Mouse (Mus musculus) myocyte (in vitro differentiated cells): ENCODE data around the gene Erp44. TPM values are rescaled to one million over a fixed set of nuclear protein-coding genes. Genes with fewer than 3 reads are reported as not detected.
A peak's percentile ranks its signal among the peaks of the same experiment; 100 is the strongest.

Source experiments
- H3K27me3 ChIP-seq: one replicate; pipeline ENCODE4 v1.6.1; 2011; ENCODE audit not compliant: control insufficient read depth, insufficient read depth, insufficient read length
- H3K36me3 ChIP-seq: one replicate; pipeline ENCODE4 v1.6.1; 2011; ENCODE audit not compliant: control insufficient read depth, insufficient read depth
- H3K4me2 ChIP-seq: one replicate; pipeline ENCODE4 v1.6.1; 2011; ENCODE audit warnings: low read depth, control low read depth
- H3K4me3 ChIP-seq: one replicate; pipeline ENCODE4 v1.5.1; 2011; ENCODE audit warnings: mild to moderate bottlenecking, control low read depth, moderate library complexity
- H3K79me2 ChIP-seq: one replicate; pipeline ENCODE4 v1.6.1; 2011; ENCODE audit not compliant: control insufficient read depth, insufficient read depth
- H3ac ChIP-seq: one replicate; pipeline ENCODE4 v1.6.1; 2011; ENCODE audit not compliant: control insufficient read depth, insufficient read length
- CEBPB ChIP-seq: IDR thresholded peaks from 2 replicates; pipeline ENCODE4 v1.6.1; 2011; ENCODE audit warnings: mild to moderate bottlenecking, moderate library complexity; ENCODE audit not compliant: poor library complexity, insufficient read depth, severe bottlenecking
- E2F4 ChIP-seq: IDR thresholded peaks from one replicate; pipeline ENCODE4 v1.6.1; 2011; ENCODE audit warnings: mild to moderate bottlenecking, control low read depth, moderate library complexity; ENCODE audit not compliant: insufficient read depth
- MAX ChIP-seq: IDR thresholded peaks from one replicate; pipeline ENCODE4 v1.6.1; 2011; ENCODE audit warnings: low read depth, mild to moderate bottlenecking, control low read depth
- MYOD1 ChIP-seq, 3 experiments: IDR thresholded peaks; one replicate each; pipeline ENCODE4 v1.6.1; 2011; ENCODE audit warnings: control low read depth in 2 of 3, low read depth in 2 of 3, mild to moderate bottlenecking in 2 of 3, moderate library complexity in 1 of 3; ENCODE audit not compliant: insufficient read length in 2 of 3, control insufficient read depth in 1 of 3
- MYOG ChIP-seq, 3 experiments: IDR thresholded peaks; one replicate each; pipeline ENCODE4 v1.6.1; 2011; ENCODE audit warnings: control low read depth in 2 of 3, low read depth in 2 of 3, mild to moderate bottlenecking in 2 of 3; ENCODE audit not compliant: insufficient read length in 2 of 3, control insufficient read depth in 1 of 3, insufficient read depth in 1 of 3
- POLR2A ChIP-seq: IDR thresholded peaks from one replicate; pipeline ENCODE4 v1.6.1; 2011; ENCODE audit warnings: low read depth, mild to moderate bottlenecking, control low read depth, moderate library complexity; ENCODE audit not compliant: insufficient read length
- POLR2AphosphoS2 ChIP-seq: IDR thresholded peaks from one replicate; pipeline ENCODE4 v1.6.1; 2011; ENCODE audit warnings: low read depth, control low read depth; ENCODE audit not compliant: insufficient read length
- REST ChIP-seq: IDR thresholded peaks from one replicate; pipeline ENCODE4 v1.6.1; 2011; ENCODE audit warnings: mild to moderate bottlenecking, control low read depth, moderate library complexity; ENCODE audit not compliant: insufficient read depth, insufficient read length
- SRF ChIP-seq: IDR thresholded peaks from one replicate; pipeline ENCODE4 v1.6.1; 2011; ENCODE audit warnings: low read depth; ENCODE audit not compliant: control insufficient read depth, insufficient read length
- TCF12 ChIP-seq: IDR thresholded peaks from one replicate; pipeline ENCODE4 v1.6.1; 2011; ENCODE audit warnings: mild to moderate bottlenecking, control low read depth; ENCODE audit not compliant: poor library complexity, insufficient read depth, severe bottlenecking
- TCF3 ChIP-seq: IDR thresholded peaks from one replicate; pipeline ENCODE4 v1.6.1; 2011; ENCODE audit warnings: low read depth, control low read depth; ENCODE audit not compliant: insufficient read length
- USF1 ChIP-seq: IDR thresholded peaks from one replicate; pipeline ENCODE4 v1.6.1; 2011; ENCODE audit warnings: low read depth, mild to moderate bottlenecking, control low read depth, moderate library complexity
- polyA plus RNA-seq: library from polyadenylated mRNA; unstranded; fragments of >200 nt; fragmentation: generic; extraction: Trizol; gene quantifications from one replicate; pipeline ENCODE4 v1.2.1, GENCODE M21; 2012; ENCODE audit warnings: missing spikeins

Gene Erp44
- 22.7 TPM for polyA plus RNA-seq

GRCm38 (mm10) chr4:48279498-48280134 lies at the start of gene Erp44, which contains the start of gene Invs:
Gene Erp44 (minus strand): TSS chr4:48279558.
Gene Invs (plus strand): TSS chr4:48279760.
- H3K4me2 ChIP-seq: peak within 1 kb of the TSS; percentile 95
- no peaks in the 10 kb centered on the region for H3K36me3 ChIP-seq
- peak within 1 kb of the TSS; percentile 89 for H3ac ChIP-seq
- H3K4me3 ChIP-seq: peak within 1 kb of the TSS; percentile 87
- TF ChIP-seq TCF3 (no peak), POLR2A (peak; percentile 72), REST (no peak), E2F4 (no peak), MYOD1 (IDR thresholded peaks at IDR 0.05; ENCODE audit: control insufficient read depth in 1 of 3, insufficient read length in 2 of 3, low read depth in 2 of 3) (peak in 2 of 3 experiments; percentile 20 to 36), TCF12 (no peak), SRF (no peak), MAX (no peak), MYOG (IDR thresholded peaks at IDR 0.05; ENCODE audit: control insufficient read depth in 1 of 3, insufficient read depth in 1 of 3, insufficient read length in 2 of 3, low read depth in 2 of 3) (peak in 1 of 3 experiments; percentile 34), CEBPB (no peak), USF1 (peak; percentile 19), POLR2AphosphoS2 (peak; percentile 78)
- H3K79me2 ChIP-seq: peaks cover 48% of the 10 kb centered on the region
- no peaks in the 10 kb centered on the region for H3K27me3 ChIP-seq

GRCm38 (mm10) chr4:48328042-48328441 lies 48.7 kb upstream of the Erp44 start:
- no peak overlapping the region for H3K4me3 ChIP-seq
- TF ChIP-seq TCF3: no peak
- H3ac ChIP-seq: no peak overlapping the region
- no peak overlapping the region for H3K4me2 ChIP-seq
- no peaks in the 10 kb centered on the region for H3K36me3 ChIP-seq
- no peaks in the 10 kb centered on the region for H3K79me2 ChIP-seq
- H3K27me3 ChIP-seq: no peaks in the 10 kb centered on the region

- H3K36me3 ChIP-seq: no peaks in the 10 kb centered on the region
- TF ChIP-seq REST (no peak), MYOG (IDR thresholded peaks at IDR 0.05; ENCODE audit: control insufficient read depth in 1 of 3, insufficient read depth in 1 of 3, insufficient read length in 2 of 3, low read depth in 2 of 3) (no peak), USF1 (no peak), SRF (no peak), POLR2AphosphoS2 (no peak), TCF3 (no peak), E2F4 (no peak), MAX (no peak), TCF12 (no peak), POLR2A (no peak), CEBPB (no peak), MYOD1 (IDR thresholded peaks at IDR 0.05; ENCODE audit: control insufficient read depth in 1 of 3, insufficient read length in 2 of 3, low read depth in 2 of 3) (no peak)
- no peaks in the 10 kb centered on the region for H3K27me3 ChIP-seq
- H3K79me2 ChIP-seq: no peaks in the 10 kb centered on the region
- no peak overlapping the region for H3K4me2 ChIP-seq
- no peak overlapping the region for H3ac ChIP-seq
- no peak overlapping the region for H3K4me3 ChIP-seq
These were observed 47.8 kb upstream of the Erp44 start for GRCm38 (mm10) chr4:48327192-48327591.

GRCm38 (mm10) chr4:48322095-48322494 lies 42.7 kb upstream of the Erp44 start:
- TF ChIP-seq MYOD1 (IDR thresholded peaks at IDR 0.05; ENCODE audit: control insufficient read depth in 1 of 3, insufficient read length in 2 of 3, low read depth in 2 of 3) (no peak), POLR2A (no peak), MYOG (IDR thresholded peaks at IDR 0.05; ENCODE audit: control insufficient read depth in 1 of 3, insufficient read depth in 1 of 3, insufficient read length in 2 of 3, low read depth in 2 of 3) (no peak), E2F4 (no peak), USF1 (no peak), REST (no peak), MAX (no peak), CEBPB (no peak), SRF (no peak), POLR2AphosphoS2 (no peak), TCF3 (no peak), TCF12 (no peak)
- no peak overlapping the region for H3K4me3 ChIP-seq

DNA sequence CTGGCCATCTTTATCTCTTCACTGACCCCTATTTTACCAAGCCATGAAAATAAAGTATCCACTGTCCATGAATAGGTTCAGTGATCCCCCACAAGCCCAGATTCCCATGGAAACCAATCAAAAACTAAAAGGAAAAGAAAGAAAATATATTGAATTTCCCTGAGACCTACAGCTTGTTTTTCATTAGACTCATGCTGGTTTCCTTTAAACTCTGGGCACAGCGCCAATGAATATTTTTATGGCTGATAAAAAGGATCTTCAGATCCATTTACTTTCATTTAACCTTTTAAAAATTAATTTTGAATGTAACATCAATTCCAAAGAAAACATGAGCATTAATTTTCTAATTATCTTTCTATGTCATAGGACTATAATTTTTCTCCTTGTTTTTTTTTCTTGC lies 41.9 kb upstream of the Erp44 start:
- Histone ChIP-seq H3K4me2 (no peak overlapping the region), H3K36me3 (no peaks in the 10 kb centered on the region), H3K27me3 (no peaks in the 10 kb centered on the region), H3ac (no peak overlapping the region), H3K4me3 (no peak overlapping the region), H3K79me2 (no peaks in the 10 kb centered on the region)
- TF ChIP-seq CEBPB (no peak), TCF3 (no peak), MYOG (IDR thresholded peaks at IDR 0.05; ENCODE audit: control insufficient read depth in 1 of 3, insufficient read depth in 1 of 3, insufficient read length in 2 of 3, low read depth in 2 of 3) (no peak), POLR2AphosphoS2 (no peak), USF1 (no peak), POLR2A (no peak), REST (no peak), TCF12 (no peak), MAX (no peak), E2F4 (no peak), MYOD1 (IDR thresholded peaks at IDR 0.05; ENCODE audit: control insufficient read depth in 1 of 3, insufficient read length in 2 of 3, low read depth in 2 of 3) (no peak), SRF (no peak)

More at GRCm38 (mm10) chr4:48322095-48322494, 42.7 kb upstream of the Erp44 start:
- no peaks in the 10 kb centered on the region for H3K27me3 ChIP-seq
- no peak overlapping the region for H3K4me2 ChIP-seq
- H3K36me3 ChIP-seq: no peaks in the 10 kb centered on the region
- H3K79me2 ChIP-seq: no peaks in the 10 kb centered on the region
- no peak overlapping the region for H3ac ChIP-seq
